Mouse (Mus musculus) heart, embryonic 15.5 days (tissue): Measurements from ENCODE around the gene Ccnjl. TPM values are rescaled to one million over a fixed set of nuclear protein-coding genes. Genes with fewer than 3 reads are reported as not detected.

Experiments
- ATAC-seq: fragments of 200-750 bp; cut with Nextera tagmentation; replicated peaks from 2 replicates; pipeline ENCODE4 v1.8.0; 2017; ENCODE audit warnings: low read depth, moderate TSS enrichment; ENCODE audit not compliant: insufficient number of reproducible peaks, insufficient read depth, low FRiP score
- H3K27ac ChIP-seq: fragments of 300-500 bp; sonication (generic); 2 replicates; pipeline ENCODE4 v1.5.1; 2015; ENCODE audit warnings: mild to moderate bottlenecking, inconsistent platforms
- H3K27me3 ChIP-seq: fragments of 300-500 bp; sonication (generic); 2 replicates; pipeline ENCODE4 v1.6.1; 2015; ENCODE audit warnings: inconsistent platforms
- H3K36me3 ChIP-seq: fragments of 300-500 bp; sonication (generic); 2 replicates; pipeline ENCODE4 v1.6.1; 2015; ENCODE audit warnings: mild to moderate bottlenecking, inconsistent platforms
- H3K4me1 ChIP-seq: fragments of 300-500 bp; sonication (generic); replicated peaks from 2 replicates; pipeline ENCODE4 v1.6.1; 2015; ENCODE audit warnings: inconsistent platforms
- H3K4me2 ChIP-seq: fragments of 300-500 bp; sonication (generic); 2 replicates; pipeline ENCODE4 v1.6.1; 2015; ENCODE audit warnings: inconsistent platforms, mild to moderate bottlenecking, moderate library complexity
- H3K4me3 ChIP-seq: fragments of 300-500 bp; sonication (generic); 2 replicates; pipeline ENCODE4 v1.5.1; 2015; ENCODE audit warnings: mild to moderate bottlenecking, inconsistent platforms
- H3K9ac ChIP-seq: fragments of 300-500 bp; sonication (generic); 2 replicates; pipeline ENCODE4 v1.6.1; 2015; ENCODE audit warnings: mild to moderate bottlenecking, inconsistent platforms
- H3K9me3 ChIP-seq: fragments of 300-500 bp; sonication (generic); replicated peaks from 2 replicates; pipeline ENCODE4 v1.6.1; 2016; ENCODE audit warnings: inconsistent platforms
- WGBS: fragments of 180-500 bp; shearing (Covaris S2); methylation state at CpG from one replicate; pipeline ENCODE4 v1.1.7; 2015; ENCODE audit warnings: mixed read lengths; 5-methylcytosine and 5-hydroxymethylcytosine counted together
- polyA plus RNA-seq: library from polyadenylated mRNA; unstranded; fragments of >200 nt; fragmentation: Nextera tagmentation; extraction: Ambion mirVana; gene quantifications from 2 replicates; pipeline ENCODE4 v1.2.1, GENCODE M21; 2015

Gene Ccnjl
- polyA plus RNA-seq, 1 experiment from 2014 or later, result 21.0 TPM

DNA sequence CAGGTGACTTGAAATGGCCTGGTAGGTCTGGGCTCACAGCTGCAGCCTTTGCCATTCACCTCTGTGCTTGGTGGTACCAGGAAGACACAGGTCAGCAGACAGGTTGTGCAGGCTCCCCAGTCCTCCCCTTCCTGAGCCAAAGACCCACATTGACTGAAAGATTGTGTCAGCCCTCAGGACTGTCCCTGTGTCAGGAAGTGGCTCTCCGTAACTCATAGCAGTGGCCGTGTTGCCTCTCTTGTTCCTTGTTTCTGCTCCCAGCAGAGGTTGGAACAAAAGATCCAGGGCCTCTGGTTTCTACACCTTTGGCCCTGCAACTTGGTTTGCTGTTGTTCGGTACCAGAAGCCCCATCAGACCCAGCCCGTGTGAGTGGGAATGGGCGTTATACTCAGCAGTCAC lies 40.6 kb downstream of the Ccnjl start:
- Histone ChIP-seq H3K27ac (peak overlapping the region; percentile 90), H3K9me3 (no peaks in the 10 kb centered on the region), H3K4me3 (no peak overlapping the region), H3K4me2 (0 out of 2 replicates have a peak overlapping the region, but pooled peaks have one; percentile 7), H3K4me1 (peaks cover 78% of the 10 kb centered on the region), H3K27me3 (no peaks in the 10 kb centered on the region), H3K9ac (0 out of 2 replicates have a peak overlapping the region, but pooled peaks have one; percentile 14), H3K36me3 (no peaks in the 10 kb centered on the region)
- ATAC-seq, result 0 out of 2 replicates have a peak, but pooled peaks have one; percentile 9
- 44% methylated on average over 5 of the region's 5 CpGs for WGBS

- H3K27me3 ChIP-seq, result no peaks in the 10 kb centered on the region
- ATAC-seq, result peak; percentile 85
- H3K36me3 ChIP-seq, result no peaks in the 10 kb centered on the region
- H3K4me3 ChIP-seq, result no peak overlapping the region
- 23% methylated on average over 11 of the region's 11 CpGs for WGBS
- peak overlapping the region; percentile 90 for H3K27ac ChIP-seq
- H3K4me2 ChIP-seq, result peak overlapping the region; percentile 28; the same call in 1 of the 2 replicates
- H3K9ac ChIP-seq, result 0 out of 2 replicates have a peak overlapping the region, but pooled peaks have one; percentile 14
- H3K4me1 ChIP-seq, result peaks cover 74% of the 10 kb centered on the region
- H3K9me3 ChIP-seq, result no peaks in the 10 kb centered on the region
These were observed 41.0 kb downstream of the Ccnjl start for GRCm38 (mm10) chr11:43569595-43569994.

GRCm38 (mm10) chr11:43575061-43575375 lies 46.4 kb downstream of the Ccnjl start:
- no peak overlapping the region for H3K4me3 ChIP-seq
- 0 out of 2 replicates have a peak, but pooled peaks have one; percentile 4 for ATAC-seq

GRCm38 (mm10) chr11:43575376-43576151 lies 47.0 kb downstream of the Ccnjl start:
- ATAC-seq, result 0 out of 2 replicates have a peak, but pooled peaks have one; percentile 9
- Histone ChIP-seq H3K27ac (peak overlapping the region; percentile 74), H3K27me3 (no peaks in the 10 kb centered on the region), H3K9ac (no peak overlapping the region), H3K36me3 (peaks cover 8% of the 10 kb centered on the region; the same call in 1 of the 2 replicates), H3K4me3 (no peak overlapping the region), H3K4me1 (peaks cover 34% of the 10 kb centered on the region), H3K4me2 (peak overlapping the region; percentile 22; the same call in 1 of the 2 replicates), H3K9me3 (no peaks in the 10 kb centered on the region)
- WGBS, result 28% methylated on average over 9 of the region's 9 CpGs

More at GRCm38 (mm10) chr11:43575061-43575375, 46.4 kb downstream of the Ccnjl start:
- WGBS, result 24% methylated on average over 3 of the region's 3 CpGs
- no peaks in the 10 kb centered on the region for H3K9me3 ChIP-seq
- no peaks in the 10 kb centered on the region for H3K27me3 ChIP-seq
- H3K27ac ChIP-seq, result peak overlapping the region; percentile 74
- 0 out of 2 replicates have a peak overlapping the region, but pooled peaks have one; percentile 22 for H3K4me2 ChIP-seq
- peaks cover 40% of the 10 kb centered on the region for H3K4me1 ChIP-seq
- H3K9ac ChIP-seq, result no peak overlapping the region
- peaks cover 3% of the 10 kb centered on the region; the same call in 1 of the 2 replicates for H3K36me3 ChIP-seq

GRCm38 (mm10) chr11:43577713-43578478 lies 49.3 kb downstream of the Ccnjl start:
- Histone ChIP-seq H3K36me3 (peaks cover 19% of the 10 kb centered on the region; the same call in 1 of the 2 replicates), H3K4me1 (peaks cover 16% of the 10 kb centered on the region), H3K9me3 (no peaks in the 10 kb centered on the region), H3K4me3 (no peak overlapping the region), H3K4me2 (no peak overlapping the region), H3K9ac (no peak overlapping the region), H3K27ac (no peak overlapping the region), H3K27me3 (no peaks in the 10 kb centered on the region)
- ATAC-seq, result peak; percentile 62; the same call in 1 of the 2 replicates
- 67% methylated on average over 11 of the region's 11 CpGs for WGBS

DNA sequence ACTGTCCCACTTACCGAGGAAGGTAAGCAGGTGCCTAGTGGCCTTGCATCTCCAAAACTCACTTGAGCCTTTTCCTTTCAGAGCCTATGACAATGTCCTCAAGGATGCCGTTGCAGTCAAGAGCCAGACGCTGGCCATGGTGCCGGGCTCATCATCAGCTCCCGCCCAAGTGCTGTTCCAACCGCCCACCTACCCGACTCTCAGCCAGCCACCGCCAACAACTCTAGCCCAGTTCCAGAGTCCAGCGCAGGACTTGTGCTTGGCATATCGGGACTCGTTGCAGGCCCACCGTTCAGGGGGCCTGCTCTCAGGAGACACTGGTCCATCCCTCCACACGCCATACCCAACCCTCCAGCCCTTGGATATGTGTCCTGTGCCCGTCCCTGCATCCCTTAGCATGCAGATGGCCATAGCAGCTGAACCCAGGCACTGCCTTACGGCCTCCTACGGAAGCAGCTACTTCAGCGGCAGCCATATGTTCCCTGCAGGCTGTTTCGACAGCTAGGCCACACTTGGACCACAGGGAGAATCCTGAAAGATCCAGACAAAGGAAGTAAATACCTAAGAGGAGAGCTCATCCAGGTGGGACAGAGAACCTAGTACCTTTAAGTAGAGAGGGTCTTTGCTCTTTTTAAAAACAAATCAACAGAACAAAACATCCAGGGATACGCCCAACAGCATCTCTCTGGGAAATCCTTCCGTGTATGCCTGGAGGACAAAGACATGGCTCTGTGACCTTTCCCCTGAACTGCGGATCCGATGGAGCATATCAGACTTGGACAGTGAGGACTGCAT lies 56.8 kb downstream of the Ccnjl start:
- WGBS, result 86% methylated on average over 22 of the region's 22 CpGs
- peaks cover 38% of the 10 kb centered on the region; the same call in 1 of the 2 replicates for H3K36me3 ChIP-seq
- no peak overlapping the region for H3K9ac ChIP-seq
- no peaks in the 10 kb centered on the region for H3K9me3 ChIP-seq
- ATAC-seq, result no peak
- H3K27ac ChIP-seq, result no peak overlapping the region
- no peak overlapping the region for H3K4me2 ChIP-seq
- H3K4me1 ChIP-seq, result no peaks in the 10 kb centered on the region
- H3K27me3 ChIP-seq, result no peaks in the 10 kb centered on the region
- no peak overlapping the region for H3K4me3 ChIP-seq

- WGBS, result 62% methylated on average over 7 of the region's 7 CpGs
- peak; percentile 35; the same call in 1 of the 2 replicates for ATAC-seq
These were observed 57.9 kb downstream of the Ccnjl start, which contains the start of gene 4933415A04Rik for GRCm38 (mm10) chr11:43586324-43587090. Gene 4933415A04Rik, plus strand, starts transcription at chr11:43587040.

DNA sequence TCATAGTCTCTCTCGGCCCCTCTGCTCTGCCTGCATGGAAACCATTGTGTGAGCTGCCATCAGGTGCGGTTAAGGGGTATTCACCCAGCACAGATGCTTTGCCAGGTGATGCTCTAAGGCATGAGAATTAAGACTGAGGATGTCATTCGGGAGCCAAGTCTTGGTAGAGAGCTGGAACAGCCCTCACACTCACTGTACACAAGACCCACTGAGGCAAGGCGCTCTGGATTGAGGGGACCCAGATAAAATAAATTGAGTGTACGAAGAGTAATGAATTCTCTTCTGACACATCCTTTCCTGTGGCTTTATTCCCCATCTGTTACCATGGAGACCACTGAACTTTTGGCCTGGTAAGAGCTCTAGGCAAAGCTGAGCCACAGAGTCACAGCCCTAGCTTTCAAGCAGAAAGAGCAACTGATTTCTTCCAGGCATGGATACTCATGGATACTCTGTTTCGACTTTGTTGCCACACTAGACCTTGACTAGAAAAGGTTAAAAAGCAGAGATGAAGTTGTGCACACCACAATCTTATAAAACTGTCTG lies 61.0 kb downstream of the Ccnjl start:
- H3K9ac ChIP-seq, result no peak overlapping the region
- 75% methylated on average over 6 of the region's 6 CpGs for WGBS
- no peak overlapping the region for H3K27ac ChIP-seq
- no peaks in the 10 kb centered on the region for H3K27me3 ChIP-seq
- no peak for ATAC-seq
- no peaks in the 10 kb centered on the region for H3K9me3 ChIP-seq
- H3K4me3 ChIP-seq, result no peak overlapping the region
- no peak overlapping the region for H3K4me2 ChIP-seq
- H3K36me3 ChIP-seq, result peaks cover 9% of the 10 kb centered on the region; the same call in 1 of the 2 replicates
- no peaks in the 10 kb centered on the region for H3K4me1 ChIP-seq

More at GRCm38 (mm10) chr11:43586324-43587090, 57.9 kb downstream of the Ccnjl start, which contains the start of gene 4933415A04Rik:
- Histone ChIP-seq H3K9me3 (no peaks in the 10 kb centered on the region), H3K27ac (no peak within 1 kb of the TSS), H3K4me1 (no peaks in the 10 kb centered on the region), H3K4me2 (no peak within 1 kb of the TSS), H3K36me3 (peaks cover 30% of the 10 kb centered on the region; the same call in 1 of the 2 replicates), H3K27me3 (no peaks in the 10 kb centered on the region), H3K4me3 (no peak within 1 kb of the TSS), H3K9ac (no peak within 1 kb of the TSS)

- Histone ChIP-seq H3K9me3 (no peaks in the 10 kb centered on the region), H3K36me3 (no peaks in the 10 kb centered on the region), H3K27me3 (no peaks in the 10 kb centered on the region), H3K9ac (no peak within 1 kb of the TSS), H3K4me1 (no peaks in the 10 kb centered on the region), H3K4me2 (no peak within 1 kb of the TSS), H3K4me3 (no peak within 1 kb of the TSS), H3K27ac (no peak within 1 kb of the TSS)
- WGBS, result 81% methylated on average over 5 of the region's 5 CpGs
- no peak for ATAC-seq
These were observed 72.9 kb downstream of the Ccnjl start, which contains the start of gene Fabp6 for GRCm38 (mm10) chr11:43601440-43601839. Gene Fabp6, minus strand, starts transcription at chr11:43601540.

- H3K4me2 ChIP-seq, result no peak overlapping the region
- no peak overlapping the region for H3K27ac ChIP-seq
- no peak for ATAC-seq
- no peaks in the 10 kb centered on the region for H3K9me3 ChIP-seq
- H3K9ac ChIP-seq, result no peak overlapping the region
- 85% methylated on average over 2 of the region's 2 CpGs for WGBS
- H3K4me1 ChIP-seq, result no peaks in the 10 kb centered on the region
- no peaks in the 10 kb centered on the region for H3K36me3 ChIP-seq
- no peak overlapping the region for H3K4me3 ChIP-seq
- no peaks in the 10 kb centered on the region for H3K27me3 ChIP-seq
These were observed 75.6 kb downstream of the Ccnjl start for GRCm38 (mm10) chr11:43604207-43604606.
